ENCODE assay signal across 8 mouse cellular contexts in the genomic region with DNA sequence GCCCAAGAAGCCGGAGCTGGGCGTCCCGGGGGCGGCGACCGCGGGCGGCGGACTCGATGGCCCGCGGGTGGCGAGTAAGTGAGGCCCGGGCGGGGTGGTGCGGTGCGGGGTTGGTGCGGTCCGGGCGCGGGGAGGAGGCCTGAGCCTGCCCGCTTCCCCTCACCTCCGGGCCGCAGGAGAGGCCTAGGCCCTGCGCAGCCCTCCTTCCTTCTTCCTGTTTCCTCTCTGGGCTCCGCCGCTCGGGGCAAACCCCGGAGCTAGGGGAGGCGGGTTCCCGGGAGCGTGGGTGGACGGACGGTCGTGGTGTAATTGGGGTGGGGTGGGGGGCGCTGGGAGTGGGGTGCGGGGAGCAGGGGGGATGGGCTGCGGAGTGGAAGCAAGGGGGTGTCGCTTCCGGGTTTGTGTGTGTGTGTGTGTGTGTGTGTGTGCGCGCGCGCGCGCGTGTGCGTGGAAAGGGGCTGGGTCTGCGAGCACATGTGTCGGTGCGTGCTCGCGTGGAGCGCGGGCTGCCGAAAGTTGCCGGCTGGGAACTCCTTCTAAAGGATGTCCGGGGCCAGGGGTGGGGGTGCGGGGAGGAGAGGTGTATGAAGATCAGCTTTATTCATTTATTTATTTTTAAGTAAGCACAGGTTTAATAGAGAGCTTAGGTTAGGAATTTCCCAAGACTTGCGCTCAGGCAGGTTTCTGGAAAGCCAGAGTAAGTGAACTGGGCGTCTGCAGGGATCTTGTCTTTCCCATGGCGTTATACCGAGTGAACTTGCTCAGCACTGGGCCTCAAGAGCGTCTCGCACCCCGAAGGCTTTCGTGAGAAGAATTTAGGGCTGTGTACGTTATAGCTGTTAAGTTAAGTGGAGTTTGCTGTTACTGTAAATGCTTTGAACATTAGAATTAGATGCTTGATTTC. TPM values are rescaled to one million over a fixed set of nuclear protein-coding genes. Genes with fewer than 3 reads are reported as not detected.
DNase-seq lines count a peak whose midpoint lies in the region; ATAC-seq and TF ChIP-seq lines count a peak whose summit lies in the region.

No protein-coding gene starts in this region.

- no peak for TF ChIP-seq CTCF in embryonic fibroblast, embryonic 13.5 days (IDR thresholded peaks at IDR 0.05; ENCODE audit: borderline replicate concordance, insufficient read depth, low read length)

- peak overlapping the region; percentile 100 for H3K9ac ChIP-seq in heart, embryonic 12.5 days
- H3K9ac ChIP-seq in kidney, embryonic 16.5 days (replicated peaks; ENCODE audit: low read length): peak overlapping the region; percentile 96
- H3K9ac ChIP-seq in liver, embryonic 11.5 days (ENCODE audit: low read depth, low read length): peak overlapping the region; percentile 98
- peak overlapping the region; percentile 97 for H3K9ac ChIP-seq in stomach, embryonic 14.5 days (replicated peaks; ENCODE audit: low read depth, low read length)

- H3ac ChIP-seq in myocyte (ENCODE audit: control insufficient read depth, insufficient read length): peak overlapping the region; percentile 98

- peak overlapping the region; percentile 90 for H3K4me2 ChIP-seq in heart, embryonic 12.5 days
- H3K4me2 ChIP-seq in kidney, embryonic 16.5 days (replicated peaks; ENCODE audit: low read depth, low read length): peak overlapping the region; percentile 78
- peak overlapping the region; percentile 74 for H3K4me2 ChIP-seq in liver, embryonic 11.5 days
- peak overlapping the region; percentile 88 for H3K4me2 ChIP-seq in myocyte (ENCODE audit: low read depth)
- peak overlapping the region; percentile 78 for H3K4me2 ChIP-seq in stomach, embryonic 14.5 days (replicated peaks; ENCODE audit: low read depth, low read length)

- H3K4me3 ChIP-seq in embryonic fibroblast, embryonic 13.5 days (ENCODE audit: insufficient read depth, low read length): peak overlapping the region; percentile 91
- peak overlapping the region; percentile 94 for H3K4me3 ChIP-seq in heart, embryonic 12.5 days
- peak overlapping the region; percentile 98 for H3K4me3 ChIP-seq in kidney, embryonic 16.5 days (ENCODE audit: low read length)
- H3K4me3 ChIP-seq in liver, embryonic 11.5 days (ENCODE audit: low read depth, low read length): peak overlapping the region; percentile 94
- H3K4me3 ChIP-seq in myocyte: peak overlapping the region; percentile 51
- peak overlapping the region; percentile 77 for H3K4me3 ChIP-seq in stomach, embryonic 14.5 days (ENCODE audit: low read depth, low read length)

- peak overlapping the region; percentile 58 for H3K27ac ChIP-seq in embryonic fibroblast, embryonic 13.5 days (ENCODE audit: insufficient read depth, low read length)
- peak overlapping the region; percentile 98 for H3K27ac ChIP-seq in heart, embryonic 12.5 days (ENCODE audit: poor library complexity, severe bottlenecking)
- peak overlapping the region; percentile 99 for H3K27ac ChIP-seq in kidney, embryonic 16.5 days (ENCODE audit: low read length)
- peak overlapping the region; percentile 99 for H3K27ac ChIP-seq in liver, embryonic 11.5 days (ENCODE audit: low read depth, low read length)
- H3K27ac ChIP-seq in stomach, embryonic 14.5 days (ENCODE audit: low read length): peak overlapping the region; percentile 98

- WGBS in heart, embryonic 12.5 days: under 1% methylated on average over 51 of the region's 68 CpGs
- under 1% methylated on average over 62 of the region's 68 CpGs for WGBS in kidney, embryonic 16.5 days
- WGBS in liver, embryonic 11.5 days: under 1% methylated on average over 67 of the region's 68 CpGs
- under 1% methylated on average over 51 of the region's 68 CpGs for WGBS in stomach, embryonic 14.5 days

- H3K79me2 ChIP-seq in myocyte (ENCODE audit: control insufficient read depth, insufficient read depth): peaks cover 51% of the 10 kb centered on the region

- peak; percentile 82 to 84 for DNase-seq in B cell, adult 2 months
- peak; percentile 82 to 83 for DNase-seq in adrenal gland, postnatal 36 days
- peak; percentile 71 for DNase-seq in liver, embryonic 11.5 days (ENCODE audit: low spot score)

- H3K36me3 ChIP-seq in heart, embryonic 12.5 days: no peaks in the 10 kb centered on the region
- no peaks in the 10 kb centered on the region for H3K36me3 ChIP-seq in kidney, embryonic 16.5 days (ENCODE audit: insufficient read depth, low read length)
- H3K36me3 ChIP-seq in liver, embryonic 11.5 days (ENCODE audit: control insufficient read depth, insufficient read depth, low read length): no peaks in the 10 kb centered on the region
- no peaks in the 10 kb centered on the region for H3K36me3 ChIP-seq in myocyte (ENCODE audit: control insufficient read depth, insufficient read depth)
- H3K36me3 ChIP-seq in stomach, embryonic 14.5 days (ENCODE audit: control insufficient read depth, insufficient read depth, low read length): no peaks in the 10 kb centered on the region

- peaks cover 11% of the 10 kb centered on the region for H3K4me1 ChIP-seq in embryonic fibroblast, embryonic 13.5 days (ENCODE audit: control insufficient read depth, insufficient read depth, low read length)
- peaks cover 44% of the 10 kb centered on the region for H3K4me1 ChIP-seq in heart, embryonic 12.5 days (replicated peaks)
- H3K4me1 ChIP-seq in kidney, embryonic 16.5 days (ENCODE audit: insufficient read depth, low read length): peaks cover 44% of the 10 kb centered on the region
- H3K4me1 ChIP-seq in liver, embryonic 11.5 days (replicated peaks; ENCODE audit: control insufficient read depth, insufficient read depth, low read length): peaks cover 44% of the 10 kb centered on the region
- peaks cover 27% of the 10 kb centered on the region for H3K4me1 ChIP-seq in stomach, embryonic 14.5 days (ENCODE audit: control insufficient read depth, insufficient read depth, low read length)

- peak; percentile 63 for ATAC-seq in heart, embryonic 12.5 days (ENCODE audit: insufficient number of reproducible peaks, low FRiP score)
- ATAC-seq in kidney, embryonic 16.5 days (ENCODE audit: low FRiP score, low TSS enrichment): peak; percentile 72
- ATAC-seq in liver, embryonic 11.5 days (replicated peaks; ENCODE audit: low FRiP score): peak; percentile 56
- peak; percentile 62 for ATAC-seq in stomach, embryonic 14.5 days (ENCODE audit: insufficient number of reproducible peaks, insufficient read depth, low FRiP score, low read depth)

- H3K27me3 ChIP-seq in heart, embryonic 12.5 days (replicated peaks): no peaks in the 10 kb centered on the region
- H3K27me3 ChIP-seq in kidney, embryonic 16.5 days (ENCODE audit: insufficient read depth, low read length): no peaks in the 10 kb centered on the region
- H3K27me3 ChIP-seq in liver, embryonic 11.5 days (replicated peaks; ENCODE audit: control insufficient read depth, insufficient read depth, low read length): no peaks in the 10 kb centered on the region
- no peaks in the 10 kb centered on the region for H3K27me3 ChIP-seq in myocyte (ENCODE audit: control insufficient read depth, insufficient read depth, insufficient read length)
- H3K27me3 ChIP-seq in stomach, embryonic 14.5 days (ENCODE audit: control insufficient read depth, insufficient read depth, low read length): no peaks in the 10 kb centered on the region

- no peaks in the 10 kb centered on the region for H3K9me3 ChIP-seq in heart, embryonic 12.5 days (replicated peaks)
- H3K9me3 ChIP-seq in kidney, embryonic 16.5 days (ENCODE audit: low read length): no peaks in the 10 kb centered on the region
- H3K9me3 ChIP-seq in liver, embryonic 11.5 days (ENCODE audit: control insufficient read depth, low read length): no peaks in the 10 kb centered on the region
- no peaks in the 10 kb centered on the region for H3K9me3 ChIP-seq in stomach, embryonic 14.5 days (ENCODE audit: control insufficient read depth, low read depth, low read length)

- no peak; the same call in 1 of the 2 replicates for TF ChIP-seq POLR2A in embryonic fibroblast, embryonic 13.5 days (IDR thresholded peaks at IDR 0.05; ENCODE audit: low read depth, low read length)
- TF ChIP-seq POLR2A in myocyte (IDR thresholded peaks at IDR 0.05; ENCODE audit: insufficient read length, low read depth): no peak

TF ChIP-seq in myocyte, 11 proteins besides CTCF, POLR2A, EP300 and RAD21:
- no peak for TF ChIP-seq MYOG (IDR thresholded peaks at IDR 0.05; ENCODE audit: control insufficient read depth in 1 of 3, insufficient read depth in 1 of 3, insufficient read length in 2 of 3, low read depth in 2 of 3)
- TF ChIP-seq TCF12 (IDR thresholded peaks at IDR 0.05; ENCODE audit: insufficient read depth, poor library complexity, severe bottlenecking): no peak
- TF ChIP-seq POLR2AphosphoS2 (IDR thresholded peaks at IDR 0.05; ENCODE audit: insufficient read length, low read depth): peak; percentile 17

RNA-seq across cellular contexts. Expression of gene Pan3, which starts 1.2 kb away (rescaled TPM):
- total RNA-seq in adrenal gland, postnatal 36 days (2021): 100 to 1,000 TPM in 1 of 2 experiments, 10 to 100 TPM in 1; 92.1 to 101 TPM
- 70.4 and 105 TPM in 2 replicates for polyA plus RNA-seq in embryonic fibroblast, embryonic 13.5 days (2011; ENCODE audit: insufficient read length, low read depth, missing spikeins)
- 46.3 and 46.5 TPM in 2 replicates for polyA plus RNA-seq in heart, embryonic 12.5 days (2016; fragmentation: Nextera tagmentation; extraction: Ambion mirVana)
- polyA plus RNA-seq in kidney, embryonic 16.5 days (2015; fragmentation: Nextera tagmentation; extraction: Ambion mirVana): 61.2 and 72.9 TPM in 2 replicates
- polyA plus RNA-seq in liver, embryonic 11.5 days (2014; fragmentation: Nextera tagmentation; extraction: Ambion mirVana): 59.5 and 73.8 TPM in 2 replicates
- 10.9 TPM for polyA plus RNA-seq in myocyte (2012; fragmentation: generic; extraction: Trizol)
- polyA plus RNA-seq in stomach, embryonic 14.5 days (2014; fragmentation: Nextera tagmentation; extraction: Ambion mirVana): 94.8 and 98.3 TPM in 2 replicates

RNA-seq across cellular contexts. Expression of gene Flt3, which starts 30.9 kb away (rescaled TPM):
- total RNA-seq in adrenal gland, postnatal 36 days (2021): under 1 TPM in 1 of 2 experiments, not detected in 1; 0.43 TPM
- polyA plus RNA-seq in embryonic fibroblast, embryonic 13.5 days (2011; ENCODE audit: insufficient read length, low read depth, missing spikeins): not detected in 2 replicates
- polyA plus RNA-seq in heart, embryonic 12.5 days (2016; fragmentation: Nextera tagmentation; extraction: Ambion mirVana): 0.20 TPM in 1 of 2 replicates, not detected in the other
- 0.06 and 0.24 TPM in 2 replicates for polyA plus RNA-seq in kidney, embryonic 16.5 days (2015; fragmentation: Nextera tagmentation; extraction: Ambion mirVana)
- polyA plus RNA-seq in liver, embryonic 11.5 days (2014; fragmentation: Nextera tagmentation; extraction: Ambion mirVana): 1.6 and 1.8 TPM in 2 replicates
- 0.01 TPM for polyA plus RNA-seq in myocyte (2012; fragmentation: generic; extraction: Trizol)
- polyA plus RNA-seq in stomach, embryonic 14.5 days (2014; fragmentation: Nextera tagmentation; extraction: Ambion mirVana): 0.06 and 0.24 TPM in 2 replicates

Comparison
In these comparisons a context has a peak if more than half of its experiments do, and no peak if none do; other contexts are left out.
1. Peak in every context shown above with its lines: DNase-seq, ATAC-seq, H3K4me3 ChIP-seq and H3K27ac ChIP-seq.